Mouse (Mus musculus): ENCODE data around the gene Filip1. TPM values are rescaled to one million over a fixed set of nuclear protein-coding genes. Genes with fewer than 3 reads are reported as not detected.

Gene Filip1
- total RNA-seq, 2 experiments from 2014 or later: 58.1 to 81.5 TPM

- DNase-seq (ENCODE audit: low spot score in 2 of 2): no peak
Measured at GRCm38 (mm10) chr9:79918325-79919117, 94.1 kb downstream of the Filip1 start.

- no peak for DNase-seq (ENCODE audit: low spot score in 2 of 2)
Measured at GRCm38 (mm10) chr9:79914276-79914675, 98.4 kb downstream of the Filip1 start.

- DNase-seq (ENCODE audit: low spot score in 2 of 2): no peak
Measured at GRCm38 (mm10) chr9:79912971-79913370, 99.7 kb downstream of the Filip1 start.

DNA sequence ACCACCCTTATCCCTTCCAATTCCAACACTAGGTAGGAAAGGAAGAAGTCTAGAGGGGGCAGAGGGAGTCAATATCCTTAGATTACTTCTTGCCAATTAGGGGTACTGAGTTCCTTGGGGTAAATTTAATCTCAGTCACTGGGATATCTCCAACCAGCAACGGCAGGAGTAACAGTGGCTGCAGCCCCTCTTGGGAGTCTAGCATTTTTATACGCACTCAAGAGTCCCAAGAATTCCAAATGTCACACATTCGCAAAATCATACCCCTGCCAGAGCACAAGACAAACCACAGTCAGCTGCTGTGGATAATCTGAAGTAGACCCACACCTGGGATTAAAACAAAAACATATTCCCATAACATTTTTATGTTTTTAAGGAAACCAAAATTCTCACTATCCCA, 102.5 kb downstream of the Filip1 start:
- DNase-seq (ENCODE audit: low spot score in 2 of 2): no peak

- DNase-seq (ENCODE audit: low spot score in 2 of 2): no peak
Measured at GRCm38 (mm10) chr9:79898815-79899214, 113.8 kb downstream of the Filip1 start.

DNA sequence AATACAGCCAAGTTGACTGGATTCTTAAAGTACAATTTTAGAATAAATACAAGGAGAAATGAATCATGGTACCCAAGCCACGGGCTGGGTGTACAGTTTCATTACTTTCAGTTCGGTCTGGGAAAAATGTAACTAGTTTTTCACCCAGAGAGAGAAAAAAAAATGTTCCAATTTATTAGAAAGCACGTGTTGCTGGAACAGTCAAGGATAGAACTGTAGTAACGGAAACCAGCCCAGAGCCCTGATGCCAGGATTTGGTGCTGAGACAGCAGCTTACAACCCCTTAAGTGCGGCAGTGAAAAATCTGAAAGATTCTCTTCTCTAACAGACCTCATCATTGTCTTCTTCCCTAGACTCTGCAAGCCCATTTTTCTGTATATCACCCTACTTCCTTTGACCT, 118.0 kb downstream of the Filip1 start:
- DNase-seq (ENCODE audit: low spot score in 2 of 2): no peak

- DNase-seq (ENCODE audit: low spot score in 2 of 2): no peak
Measured at GRCm38 (mm10) chr9:79893841-79894612, 118.6 kb downstream of the Filip1 start.

GRCm38 (mm10) chr9:79892183-79892582, 120.5 kb downstream of the Filip1 start:
- DNase-seq (ENCODE audit: low spot score in 2 of 2): no peak

DNA sequence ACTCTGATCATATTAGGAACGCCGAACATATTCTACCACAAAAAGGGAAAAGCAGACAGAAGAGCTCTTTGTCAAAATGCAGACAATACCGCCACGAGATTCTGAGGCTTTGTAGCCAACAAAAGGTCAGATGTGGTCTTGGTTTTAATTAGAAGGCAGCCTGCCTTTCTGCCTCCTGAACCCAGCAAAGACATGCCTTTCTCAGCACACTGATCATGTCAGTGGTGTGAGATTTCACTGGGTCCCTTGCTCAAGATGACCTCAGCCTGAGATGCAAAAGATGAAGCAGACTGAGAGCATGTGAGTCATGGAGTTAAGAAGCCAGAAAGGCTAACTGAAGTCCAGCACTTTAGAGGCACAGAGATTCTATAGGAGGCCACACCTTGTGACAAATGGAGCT, 122.2 kb downstream of the Filip1 start:
- no peak for DNase-seq (ENCODE audit: low spot score in 2 of 2)

DNA sequence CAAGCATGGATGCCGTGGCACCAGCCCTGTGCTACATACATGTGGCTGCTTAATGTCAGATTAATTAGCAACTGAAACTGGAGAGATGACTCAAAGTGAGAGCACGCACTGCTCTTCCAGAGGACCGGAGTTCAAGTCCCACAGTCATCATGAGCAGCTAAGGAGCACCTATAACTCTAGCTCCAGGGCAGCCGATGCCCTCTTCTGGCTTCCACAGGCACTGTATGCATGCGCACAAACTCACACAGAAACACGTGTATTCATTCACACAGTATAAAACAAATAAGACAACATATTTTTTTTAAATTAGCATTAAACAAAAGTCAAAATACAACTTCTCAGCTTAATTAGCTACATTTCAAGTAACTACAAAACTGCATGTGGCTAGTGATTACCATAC, 123.5 kb downstream of the Filip1 start:
- no peak for DNase-seq (ENCODE audit: low spot score in 2 of 2)

GRCm38 (mm10) chr9:79885244-79886210, 127.1 kb downstream of the Filip1 start:
- DNase-seq (ENCODE audit: low spot score in 2 of 2): peak in 1 of 2 experiments; percentile 29

GRCm38 (mm10) chr9:79883139-79883538, 129.5 kb downstream of the Filip1 start:
- no peak for DNase-seq (ENCODE audit: low spot score in 2 of 2)

DNA sequence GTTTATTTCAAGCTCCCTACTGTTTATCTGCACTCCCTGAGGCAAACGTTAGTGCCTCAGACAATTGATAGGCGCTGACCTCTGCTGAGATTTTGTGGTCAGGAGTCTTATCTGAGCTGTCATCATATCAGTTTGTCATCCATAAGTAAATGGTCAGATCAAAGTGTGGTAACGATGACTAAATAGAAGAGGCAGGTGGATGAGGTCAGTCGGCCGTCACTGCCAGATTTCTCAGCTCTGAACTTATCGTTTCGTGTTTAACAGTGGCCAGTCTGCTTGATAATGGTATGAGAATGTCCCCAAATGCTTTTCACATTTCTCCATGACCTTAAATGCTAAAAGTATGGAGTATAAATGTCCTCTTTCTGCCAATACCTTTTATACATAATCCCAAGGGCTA, 132.6 kb downstream of the Filip1 start:
- peak in 1 of 2 experiments; percentile 37 for DNase-seq (ENCODE audit: low spot score in 2 of 2)

GRCm38 (mm10) chr9:79875522-79876131, 137.0 kb downstream of the Filip1 start:
- DNase-seq (ENCODE audit: low spot score in 2 of 2): peak; percentile 42 to 52

DNA sequence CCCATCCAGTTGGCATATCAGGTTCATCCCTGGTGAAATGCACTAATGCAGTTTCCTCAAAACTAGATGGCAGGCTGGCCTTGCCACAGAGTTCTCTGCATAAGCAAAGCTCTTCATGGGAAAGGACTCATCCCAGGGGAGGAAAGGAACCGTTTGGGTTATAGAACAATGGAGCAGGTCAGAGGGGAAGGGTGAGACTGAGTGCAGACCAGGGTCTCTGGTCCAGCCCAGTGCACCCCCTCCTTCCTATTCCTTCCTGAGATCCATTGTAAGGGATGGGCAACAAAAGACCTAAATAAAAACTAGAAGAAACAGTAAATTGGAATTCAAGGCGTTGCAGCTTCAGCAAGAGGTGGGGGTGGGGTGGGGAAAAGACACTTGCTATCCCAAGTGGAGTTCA, 140.1 kb downstream of the Filip1 start:
- DNase-seq (ENCODE audit: low spot score in 2 of 2): no peak

GRCm38 (mm10) chr9:79869512-79869911, 143.1 kb downstream of the Filip1 start:
- no peak for DNase-seq (ENCODE audit: low spot score in 2 of 2)

- DNase-seq (ENCODE audit: low spot score in 2 of 2): no peak
Measured at GRCm38 (mm10) chr9:79865998-79866397, 146.7 kb downstream of the Filip1 start.

DNA sequence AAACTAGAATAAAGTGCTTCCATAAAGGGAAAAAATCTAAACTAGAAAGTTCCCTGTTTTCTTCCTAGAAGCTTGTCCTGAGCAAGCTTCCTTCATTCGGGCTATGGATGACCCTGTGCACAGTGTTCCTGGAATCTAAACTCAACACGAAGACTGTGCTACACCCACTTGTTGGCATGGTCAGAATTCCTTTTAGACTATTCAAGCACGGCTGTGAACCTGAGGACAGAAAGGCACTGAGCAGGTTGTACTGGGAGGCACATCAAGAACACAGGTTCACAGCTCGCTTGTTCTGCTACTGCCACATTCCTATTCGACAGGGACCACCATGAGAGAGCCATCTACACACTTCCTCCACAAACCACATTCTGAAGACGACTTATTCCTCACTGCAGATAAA, 150.1 kb downstream of the Filip1 start:
- DNase-seq (ENCODE audit: low spot score in 2 of 2): no peak

GRCm38 (mm10) chr9:79847099-79847498, 165.6 kb downstream of the Filip1 start:
- no peak for DNase-seq (ENCODE audit: low spot score in 2 of 2)

DNA sequence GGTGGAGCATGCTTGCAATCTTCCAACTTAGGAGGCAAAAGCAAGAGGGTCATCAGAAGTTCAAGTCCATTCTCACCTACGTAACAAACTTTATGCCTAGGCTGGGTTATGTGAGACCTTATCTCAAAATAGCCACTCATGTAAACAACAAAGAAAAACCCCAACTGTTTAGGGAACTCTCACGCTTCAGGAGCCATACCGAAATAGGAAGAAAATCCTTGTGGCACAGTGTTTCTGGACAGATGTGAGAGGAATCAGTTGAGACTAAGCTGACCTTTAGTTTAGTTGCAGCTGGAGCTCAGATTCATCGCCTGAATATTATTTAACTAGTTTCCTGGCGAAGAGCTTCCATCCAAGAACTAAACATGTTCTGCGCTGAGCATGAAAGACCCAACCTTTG, 170.0 kb downstream of the Filip1 start:
- no peak for DNase-seq (ENCODE audit: low spot score in 2 of 2)

DNA sequence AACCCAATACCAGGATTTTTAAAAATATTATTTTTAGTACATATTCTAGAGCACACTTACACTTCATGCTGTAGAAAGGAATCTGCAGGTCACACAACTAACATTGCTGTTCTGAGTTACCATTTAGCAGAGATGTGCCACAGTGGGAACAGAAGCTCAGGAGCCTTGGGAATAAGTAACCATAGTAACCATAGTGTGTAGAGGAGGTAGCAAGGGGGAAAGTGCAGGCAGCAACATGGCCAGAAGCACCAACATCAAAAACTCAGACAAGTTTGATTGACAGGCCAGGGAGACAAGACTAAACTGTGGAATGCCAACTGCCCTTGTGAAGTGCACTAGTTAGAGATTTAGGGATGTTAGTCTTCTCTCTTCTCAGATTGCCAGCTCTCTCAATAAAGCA, 170.6 kb downstream of the Filip1 start:
- DNase-seq (ENCODE audit: low spot score in 2 of 2): no peak
